Mouse (Mus musculus): ENCODE results near the gene Pard6b.

- no peak for TF ChIP-seq POLR2A (IDR thresholded peaks at IDR 0.05; ENCODE audit: insufficient read depth, low read depth, low read length)
- no peak for TF ChIP-seq CTCF (IDR thresholded peaks at IDR 0.05; ENCODE audit: insufficient read depth, low read depth, low read length)
These were observed 63.0 kb downstream of the Pard6b start for GRCm38 (mm10) chr2:168143794-168144193.

All from olfactory bulb, adult 2 months (tissue).